Mouse (Mus musculus) stomach, postnatal 0 days (tissue): ENCODE results near the gene Zswim3. TPM values are rescaled to one million over a fixed set of nuclear protein-coding genes. Genes with fewer than 3 reads are reported as not detected.
"Not testable (repeated sequence)": the region's sequence is repeated elsewhere in the genome, so short reads cannot be mapped to it uniquely, and the experiment has no call there.

ENCODE experiments used
- ATAC-seq: fragments of 200-750 bp; cut with Nextera tagmentation; 2 replicates; pipeline ENCODE4 v1.8.0; 2017; ENCODE audit not compliant: low FRiP score, low TSS enrichment
- DNase-seq: peaks from one replicate; pipeline ENCODE4 v3.0.0-alpha.2; 2016; ENCODE audit warnings: low spot score
- H3K27ac ChIP-seq: fragments of 300-500 bp; sonication (generic); replicated peaks from 2 replicates; pipeline ENCODE4 v1.5.1; 2014; ENCODE audit warnings: mild to moderate bottlenecking, control low read depth
- H3K27me3 ChIP-seq: fragments of 300-500 bp; sonication (generic); 2 replicates; pipeline ENCODE4 v1.6.1; 2014; ENCODE audit warnings: low read length; ENCODE audit not compliant: control insufficient read depth, insufficient read depth
- H3K36me3 ChIP-seq: fragments of 300-500 bp; sonication (generic); 2 replicates; pipeline ENCODE4 v1.6.1; 2014; ENCODE audit warnings: low read length, mixed read lengths; ENCODE audit not compliant: control insufficient read depth, insufficient read depth
- H3K4me1 ChIP-seq: fragments of 300-500 bp; sonication (generic); replicated peaks from 2 replicates; pipeline ENCODE4 v1.6.1; 2014; ENCODE audit warnings: antibody characterized with exemption; ENCODE audit not compliant: control insufficient read depth, insufficient read depth
- H3K4me2 ChIP-seq: fragments of 300-500 bp; sonication (generic); replicated peaks from 2 replicates; pipeline ENCODE4 v1.6.1; 2014; ENCODE audit warnings: low read depth, mild to moderate bottlenecking, control low read depth, moderate library complexity
- H3K4me3 ChIP-seq: fragments of 300-500 bp; sonication (generic); 2 replicates; pipeline ENCODE4 v1.5.1; 2014; ENCODE audit warnings: low read depth, low read length, control low read depth
- H3K9ac ChIP-seq: fragments of 300-500 bp; sonication (generic); 2 replicates; pipeline ENCODE4 v1.6.1; 2014; ENCODE audit warnings: mild to moderate bottlenecking, low read length, control low read depth, mixed read lengths
- H3K9me3 ChIP-seq: fragments of 300-500 bp; sonication (generic); 2 replicates; pipeline ENCODE4 v1.6.1; 2016; ENCODE audit warnings: low read length; ENCODE audit not compliant: control insufficient read depth
- CTCF ChIP-seq: IDR thresholded peaks from 2 replicates; pipeline ENCODE4 v1.5.1; 2016; ENCODE audit warnings: antibody characterized with exemption, low read depth, mild to moderate bottlenecking, moderate library complexity
- EP300 ChIP-seq: optimal IDR thresholded peaks from 2 replicates; pipeline ENCODE3; 2016; ENCODE audit warnings: antibody characterized with exemption
- WGBS: fragments of 180-500 bp; shearing (Covaris S2); extraction: QIAGEN DNeasy Blood & Tissue Kit; methylation state at CpG from one replicate; pipeline ENCODE4 v1.1.7; 2014; 5-methylcytosine and 5-hydroxymethylcytosine counted together
- polyA plus RNA-seq: library from polyadenylated mRNA; unstranded; fragments of >200 nt; fragmentation: Nextera tagmentation; extraction: Ambion mirVana; gene quantifications from 2 replicates; pipeline ENCODE4 v1.2.1, GENCODE M21; 2015

Zswim3 gene
- polyA plus RNA-seq, 1 experiment from 2014 or later = 4.4 TPM

DNA sequence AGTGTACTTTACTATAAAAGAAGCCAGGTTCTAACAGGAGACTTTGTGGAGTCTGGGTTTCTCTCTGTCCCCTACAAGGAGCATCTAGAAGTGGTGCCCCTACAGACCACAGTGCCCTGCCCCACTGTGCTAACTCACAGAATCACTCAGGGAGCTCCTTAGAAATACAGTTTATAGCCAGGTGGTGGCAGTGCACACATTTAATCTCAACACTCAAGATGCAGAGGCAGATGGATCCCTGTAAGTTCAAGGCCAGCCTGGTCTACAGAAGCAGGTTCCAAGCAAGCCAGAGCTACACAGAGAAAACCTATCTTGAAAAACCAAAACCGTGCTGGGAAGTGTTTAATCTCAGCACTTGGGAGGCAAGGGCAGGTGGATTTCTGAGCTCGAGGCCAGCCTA, 11.1 kb upstream of the Zswim3 start:
- H3K27ac ChIP-seq = no peak overlapping the region
- no peak for TF ChIP-seq EP300
- TF ChIP-seq CTCF = peak; percentile 41
- 82% methylated on average over 2 of the region's 2 CpGs for WGBS
- H3K9me3 ChIP-seq = no peaks in the 10 kb centered on the region
- H3K36me3 ChIP-seq = peaks cover 21% of the 10 kb centered on the region
- no peak overlapping the region for H3K9ac ChIP-seq
- no peak overlapping the region for H3K4me3 ChIP-seq
- no peaks in the 10 kb centered on the region for H3K27me3 ChIP-seq
- ATAC-seq (0 out of 2 replicates have a peak, but pooled peaks have one; percentile 24), DNase-seq (no peak)
- no peak overlapping the region for H3K4me2 ChIP-seq
- no peaks in the 10 kb centered on the region for H3K4me1 ChIP-seq

DNA sequence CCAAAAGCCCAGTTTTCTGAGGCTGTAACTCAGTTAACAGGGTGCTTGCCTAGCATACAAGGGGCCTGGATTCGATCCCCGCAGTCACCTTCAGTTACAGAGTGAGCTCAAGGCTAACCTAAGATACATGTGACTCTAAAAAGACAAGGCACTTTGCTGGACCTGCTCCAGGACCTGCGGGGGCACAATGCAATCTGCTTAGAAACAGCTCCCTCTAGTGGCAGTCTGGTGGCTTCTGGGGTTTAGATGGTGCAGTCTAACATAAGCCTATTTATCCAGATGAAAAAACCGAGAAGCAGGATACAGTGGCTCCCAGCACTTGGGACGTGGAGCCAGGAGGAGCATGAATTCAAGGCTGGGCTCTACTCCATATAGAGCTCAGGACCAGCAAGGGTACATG, 10.6 kb upstream of the Zswim3 start:
- DNase-seq (peak; percentile 86), ATAC-seq (peak; percentile 45)
- H3K9ac ChIP-seq = no peak overlapping the region
- H3K4me1 ChIP-seq = no peaks in the 10 kb centered on the region
- H3K9me3 ChIP-seq = no peaks in the 10 kb centered on the region
- H3K4me2 ChIP-seq = no peak overlapping the region
- WGBS = 25% methylated on average over 5 of the region's 5 CpGs
- no peak overlapping the region for H3K4me3 ChIP-seq
- TF ChIP-seq EP300 (no peak), CTCF (peak; percentile 91)
- H3K27me3 ChIP-seq = no peaks in the 10 kb centered on the region
- no peak overlapping the region for H3K27ac ChIP-seq
- H3K36me3 ChIP-seq = peaks cover 21% of the 10 kb centered on the region

DNA sequence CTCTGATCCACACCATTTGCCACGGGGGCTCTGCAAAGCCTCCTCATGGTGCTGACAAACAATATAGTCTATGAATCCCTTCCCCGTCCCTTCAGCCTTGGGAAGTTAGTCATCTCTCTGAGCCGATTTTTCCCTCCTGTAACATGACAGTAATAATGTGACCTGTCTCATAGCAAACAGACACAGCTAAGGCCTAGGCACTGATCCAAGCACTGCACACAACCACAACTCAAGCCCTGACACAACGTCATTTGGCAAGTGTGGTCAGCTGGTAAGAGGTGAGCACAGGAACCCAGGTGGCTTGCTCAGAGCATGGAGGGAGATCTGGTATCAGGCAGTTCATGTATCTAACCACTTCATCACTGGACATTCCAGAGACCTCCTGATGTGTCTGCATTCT, 9.0 kb upstream of the Zswim3 start:
- no peak overlapping the region for H3K27ac ChIP-seq
- no peak overlapping the region for H3K4me2 ChIP-seq
- WGBS = 79% methylated on average over 4 of the region's 4 CpGs
- TF ChIP-seq EP300 (no peak), CTCF (no peak)
- H3K36me3 ChIP-seq = peaks cover 21% of the 10 kb centered on the region
- no peaks in the 10 kb centered on the region for H3K9me3 ChIP-seq
- H3K27me3 ChIP-seq = no peaks in the 10 kb centered on the region
- no peak overlapping the region for H3K9ac ChIP-seq
- ATAC-seq = no peak
- no peak for DNase-seq
- H3K4me3 ChIP-seq = no peak overlapping the region
- H3K4me1 ChIP-seq = no peaks in the 10 kb centered on the region

DNA sequence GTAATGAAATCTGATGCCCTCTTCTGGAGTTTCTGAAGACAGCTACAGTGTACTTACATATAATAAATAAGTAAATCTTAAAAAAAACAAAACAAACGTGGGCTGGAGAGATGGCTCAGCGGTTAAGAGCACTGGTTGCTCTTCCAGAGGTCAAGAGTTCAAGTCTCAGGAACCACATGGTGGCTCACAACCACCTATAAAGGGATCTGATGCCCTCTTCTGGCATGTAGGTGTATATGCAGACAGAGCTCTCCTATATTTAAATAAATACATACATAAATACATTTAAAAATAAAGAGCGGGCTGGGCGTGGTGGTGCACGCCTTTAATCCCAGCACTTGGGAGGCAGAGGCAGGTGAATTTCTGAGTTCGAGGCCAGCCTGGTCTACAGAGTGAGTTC, 6.3 kb upstream of the Zswim3 start:
- DNase-seq, H3K27me3 ChIP-seq, H3K9me3 ChIP-seq, ATAC-seq, H3K36me3 ChIP-seq, H3K4me3 ChIP-seq, H3K9ac ChIP-seq, H3K27ac ChIP-seq, H3K4me2 ChIP-seq, H3K4me1 ChIP-seq: not testable (repeated sequence)
- TF ChIP-seq CTCF = peak; percentile 61
- WGBS = 78% methylated on average over 6 of the region's 6 CpGs

DNA sequence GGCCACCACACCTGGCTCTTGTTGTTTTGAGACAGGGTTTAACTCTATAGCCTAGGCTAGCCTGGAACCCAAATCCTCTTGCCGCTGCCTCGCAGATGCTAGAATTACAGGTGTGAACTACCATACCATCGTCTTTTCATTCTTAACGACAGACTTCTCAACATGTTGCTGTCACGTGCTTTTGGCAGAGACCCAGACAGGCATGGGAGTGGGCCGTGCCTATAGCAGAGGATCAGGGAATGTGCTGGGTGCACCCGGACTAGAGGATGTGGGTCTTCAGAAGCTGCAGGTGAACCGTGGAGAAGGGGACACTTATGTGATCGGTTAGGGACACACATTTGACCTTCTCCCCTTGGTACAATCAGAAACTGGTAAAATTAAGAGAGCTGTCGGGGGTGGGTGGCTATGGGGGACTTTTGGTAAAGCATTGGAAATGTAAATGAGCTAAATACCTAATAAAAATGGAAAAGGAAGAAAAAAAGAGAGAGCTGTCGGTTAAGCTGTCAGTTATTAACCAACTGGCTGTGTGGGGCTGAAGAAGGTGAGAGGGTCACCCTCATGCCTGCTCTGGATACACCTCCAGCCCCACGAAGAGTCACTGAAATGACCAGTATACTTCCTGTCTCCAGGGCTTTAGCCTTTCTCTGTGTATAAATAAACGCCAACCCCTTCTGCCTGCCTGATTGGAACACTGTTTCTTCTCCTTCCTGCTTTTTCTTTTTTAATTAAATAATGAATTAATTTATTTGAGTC, 4.5 kb upstream of the Zswim3 start:
- DNase-seq = no peak
- Histone ChIP-seq H3K9ac (no peak overlapping the region), H3K4me3 (no peak overlapping the region), H3K9me3 (no peaks in the 10 kb centered on the region), H3K4me2 (no peak overlapping the region), H3K27me3 (no peaks in the 10 kb centered on the region), H3K27ac (no peak overlapping the region), H3K4me1 (peaks cover 2% of the 10 kb centered on the region; the same call in 1 of the 2 replicates), H3K36me3 (peaks cover 4% of the 10 kb centered on the region; the same call in 1 of the 2 replicates)
- no peak for TF ChIP-seq CTCF
- TF ChIP-seq EP300 = no peak
- no peak for ATAC-seq
- WGBS = 90% methylated on average over 13 of the region's 13 CpGs

DNA sequence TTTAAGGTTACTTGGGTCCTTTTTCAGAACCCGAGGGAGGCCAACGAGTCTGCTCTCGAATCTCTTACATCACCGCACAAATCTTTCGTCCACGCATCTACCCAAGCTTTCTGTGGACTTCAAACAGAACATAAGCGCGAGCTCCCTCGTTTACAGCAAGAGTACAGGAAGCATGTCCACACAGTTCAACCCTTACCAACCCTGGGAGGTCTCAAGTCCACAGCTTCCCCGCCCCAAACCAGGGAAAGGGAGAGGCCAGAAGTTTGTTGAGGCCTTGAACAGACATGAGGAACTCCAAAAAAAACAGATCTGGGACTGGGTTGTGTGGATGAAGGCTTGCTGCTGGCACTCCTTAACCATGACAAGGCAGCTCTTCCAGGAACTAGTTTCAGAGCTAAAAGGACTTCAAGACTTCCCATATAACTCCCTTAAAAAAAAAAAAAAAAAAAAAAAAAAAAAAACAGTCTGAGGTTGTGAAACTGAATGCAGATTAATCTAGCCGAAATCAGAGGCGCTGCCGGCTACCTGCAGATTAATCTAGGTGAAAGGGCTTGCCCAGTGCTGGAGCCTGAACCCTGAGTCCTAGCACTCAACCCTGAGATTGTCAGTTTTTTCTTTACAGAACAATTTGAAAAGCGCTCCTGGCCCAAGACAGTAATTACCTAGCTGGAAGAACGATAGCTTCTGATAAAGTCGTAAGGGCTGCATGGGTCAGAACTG, 1.5 kb upstream of the Zswim3 start:
- DNase-seq (peak; percentile 44), ATAC-seq (no peak)
- Histone ChIP-seq H3K9ac (peak overlapping the region; percentile 82; the same call in 1 of the 2 replicates), H3K4me1 (peaks cover 3% of the 10 kb centered on the region; the same call in 1 of the 2 replicates), H3K9me3 (no peaks in the 10 kb centered on the region), H3K4me2 (peak overlapping the region; percentile 73), H3K27me3 (no peaks in the 10 kb centered on the region), H3K36me3 (no peaks in the 10 kb centered on the region), H3K4me3 (peak overlapping the region; percentile 73), H3K27ac (peak overlapping the region; percentile 88)
- TF ChIP-seq EP300 = no peak
- no peak for TF ChIP-seq CTCF
- WGBS = 71% methylated on average over 16 of the region's 16 CpGs
